Mouse (Mus musculus) urinary bladder, adult 2 months (tissue): ENCODE data around the gene Rnf13. TPM values are rescaled to one million over a fixed set of nuclear protein-coding genes. Genes with fewer than 3 reads are reported as not detected.

Experiments
- DNase-seq: peaks from one replicate; pipeline ENCODE4 v3.0.0; 2022; ENCODE audit warnings: low spot score
- polyA plus RNA-seq: library from polyadenylated mRNA; depleted of rRNA; stranded (reverse); fragments of >200 nt; gene quantifications from 2 replicates; pipeline ENCODE4 v1.2.3, GENCODE M21; 2012; rRNA removed

Rnf13 gene
- polyA plus RNA-seq, 1 experiment = 83.2 TPM

DNA sequence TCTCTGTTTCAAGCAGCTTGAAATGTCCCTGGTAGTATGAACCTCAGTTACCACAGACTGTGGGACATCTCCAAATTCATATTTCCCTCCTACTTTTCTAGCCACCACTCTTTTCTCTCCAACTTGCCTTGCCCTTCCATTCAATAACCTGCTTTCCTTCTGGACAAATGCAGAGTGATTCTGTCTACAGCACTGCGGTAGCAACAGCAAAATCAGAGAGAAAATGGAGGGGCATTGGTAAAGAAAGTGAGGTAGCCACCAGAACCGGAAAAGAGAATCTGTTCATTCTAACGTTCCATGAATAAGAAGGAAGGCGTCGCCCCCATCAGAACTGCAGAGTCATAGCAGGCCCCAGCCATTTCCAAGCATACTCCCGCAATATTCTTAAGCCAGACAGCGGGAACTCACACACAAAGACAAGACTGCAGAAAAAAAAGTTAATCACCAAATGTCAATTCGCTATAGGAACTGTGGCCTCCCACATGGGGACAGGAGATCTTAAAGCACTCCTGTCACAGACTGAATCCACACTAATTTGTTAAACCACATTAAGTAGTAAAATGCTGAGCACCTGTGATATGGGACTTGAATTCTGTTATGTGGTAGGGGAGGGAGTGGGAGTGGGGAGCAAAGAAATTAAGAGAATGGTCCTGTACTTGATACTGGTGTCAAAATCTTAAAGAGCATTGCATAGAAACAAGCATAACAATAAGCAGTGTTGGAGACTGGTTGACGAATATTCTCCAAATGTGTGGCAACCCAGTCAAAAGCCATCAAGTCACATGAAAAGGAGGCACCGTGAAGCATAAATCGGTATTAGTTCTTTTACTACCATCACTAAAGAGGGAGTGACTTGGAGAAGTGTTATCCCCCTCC is 110.2 kb downstream of the Rnf13 start:
- no peak for DNase-seq

- DNase-seq = no peak
These were observed 110.7 kb downstream of the Rnf13 start for GRCm38 (mm10) chr3:57846662-57846911.

GRCm38 (mm10) chr3:57846912-57847759 is 111.3 kb downstream of the Rnf13 start:
- peak; percentile 63 for DNase-seq

- no peak for DNase-seq
These were observed 111.9 kb downstream of the Rnf13 start, which contains the start of gene Pfn2 for GRCm38 (mm10) chr3:57847760-57848185. TSS of gene Pfn2 (minus strand) at chr3:57848079.

DNA sequence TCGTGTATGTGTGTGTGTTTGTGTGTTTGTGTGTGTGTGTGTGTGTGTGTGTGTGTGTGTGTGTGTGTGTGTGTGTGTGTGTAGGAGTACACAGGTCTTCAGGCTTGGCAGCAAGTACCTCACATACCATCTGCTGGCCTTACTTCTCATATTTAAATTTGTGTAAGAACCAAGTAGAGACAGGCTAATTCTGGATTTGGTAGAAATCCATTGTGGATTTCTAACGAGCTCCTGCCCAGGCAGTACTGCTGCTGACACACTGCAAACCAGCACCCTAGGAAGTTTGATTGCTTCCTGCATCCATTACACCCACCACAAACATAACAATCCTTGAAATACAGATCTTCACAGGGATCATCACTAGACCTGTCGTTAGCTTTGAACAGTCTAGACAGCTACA is 147.1 kb downstream of the Rnf13 start:
- no peak for DNase-seq

Other genes with a start within 250 kb of the Rnf13 start
- gene Wwtr1, start 160.2 kb upstream of the Rnf13 start, polyA plus RNA-seq = 63.4 and 70.5 TPM in 2 replicates
- gene Commd2, start 84.3 kb upstream of the Rnf13 start, polyA plus RNA-seq = 37.2 and 44.1 TPM in 2 replicates
- 0.03 TPM in 1 of 2 replicates, not detected in the other for gene Ankub1, start 43.3 kb upstream of the Rnf13 start, polyA plus RNA-seq
- gene Pfn2, start 112.0 kb downstream of the Rnf13 start, polyA plus RNA-seq = 69.7 and 92.5 TPM in 2 replicates